Mouse (Mus musculus) embryo, embryonic 11.5 days (tissue): ENCODE data around the gene Myo10.
"Not testable (repeated sequence)": the region's sequence is repeated elsewhere in the genome, so short reads cannot be mapped to it uniquely, and the experiment has no call there.

Source experiments
- DNase-seq: peaks from one replicate; pipeline ENCODE4 v3.0.0-alpha.2; 2012; ENCODE audit warnings: low read depth, low spot score

Gene Myo10

DNA sequence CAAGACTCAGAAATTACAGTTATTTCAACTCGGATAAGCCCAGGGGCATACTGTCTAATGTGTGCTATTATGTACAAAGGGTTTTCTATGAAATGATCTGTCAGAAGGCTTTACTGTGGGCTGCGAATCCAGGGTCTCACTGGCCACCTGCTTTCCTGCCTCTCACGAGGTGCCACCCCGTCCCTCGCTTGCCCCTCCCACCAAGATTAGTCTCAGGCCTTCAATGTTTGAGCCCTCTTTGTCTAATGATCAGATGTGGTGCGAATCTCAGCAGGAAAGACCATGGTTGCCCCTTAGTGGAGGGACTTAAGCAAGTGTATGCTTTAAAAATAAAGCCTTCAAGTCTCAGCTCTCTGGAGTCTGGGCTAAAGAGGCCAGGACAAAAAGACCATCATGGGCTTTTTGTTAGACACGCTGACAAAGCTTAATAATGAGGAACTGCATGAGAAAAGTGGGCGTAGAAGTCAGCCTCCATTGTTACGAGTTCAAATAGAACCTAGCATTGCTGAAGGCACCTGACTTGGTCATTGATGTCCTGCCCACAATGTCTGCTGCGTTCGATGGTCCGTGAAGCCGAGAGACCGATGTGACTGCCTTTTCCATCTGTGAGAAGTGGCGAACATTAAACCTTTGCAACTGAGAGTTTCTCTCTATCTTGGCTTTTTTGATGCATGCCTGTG lies 67.9 kb downstream of the Myo10 start:
- DNase-seq = no peak

GRCm38 (mm10) chr15:25690746-25691105 lies 68.4 kb downstream of the Myo10 start:
- no peak for DNase-seq

- no peak for DNase-seq
Measured at GRCm38 (mm10) chr15:25692254-25692950, 70.1 kb downstream of the Myo10 start.

GRCm38 (mm10) chr15:25693708-25694107 lies 71.4 kb downstream of the Myo10 start:
- DNase-seq = no peak

- DNase-seq = no peak
Measured at GRCm38 (mm10) chr15:25694749-25695148, 72.4 kb downstream of the Myo10 start.

- no peak for DNase-seq
Measured at GRCm38 (mm10) chr15:25695253-25695652, 72.9 kb downstream of the Myo10 start.

DNA sequence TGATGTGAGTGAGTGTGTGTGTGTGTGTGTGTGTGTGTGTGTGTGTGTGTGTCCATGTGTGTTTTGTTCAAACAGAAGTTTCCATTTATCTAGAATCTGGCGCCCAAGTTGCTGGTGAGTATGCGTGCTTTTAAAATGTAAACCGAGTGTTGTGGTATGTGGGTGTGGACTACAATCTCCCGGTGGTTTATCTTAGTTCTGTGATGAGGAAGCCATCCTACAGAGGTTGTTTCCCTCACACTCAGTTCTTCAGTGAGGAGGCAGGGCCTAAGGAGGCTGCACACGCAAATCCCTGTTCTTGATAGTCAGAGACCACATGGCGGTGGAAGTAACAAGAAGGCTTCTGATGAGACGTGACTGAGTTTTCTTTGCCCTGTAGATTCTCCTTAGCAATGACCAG lies 73.6 kb downstream of the Myo10 start:
- DNase-seq = no peak

DNA sequence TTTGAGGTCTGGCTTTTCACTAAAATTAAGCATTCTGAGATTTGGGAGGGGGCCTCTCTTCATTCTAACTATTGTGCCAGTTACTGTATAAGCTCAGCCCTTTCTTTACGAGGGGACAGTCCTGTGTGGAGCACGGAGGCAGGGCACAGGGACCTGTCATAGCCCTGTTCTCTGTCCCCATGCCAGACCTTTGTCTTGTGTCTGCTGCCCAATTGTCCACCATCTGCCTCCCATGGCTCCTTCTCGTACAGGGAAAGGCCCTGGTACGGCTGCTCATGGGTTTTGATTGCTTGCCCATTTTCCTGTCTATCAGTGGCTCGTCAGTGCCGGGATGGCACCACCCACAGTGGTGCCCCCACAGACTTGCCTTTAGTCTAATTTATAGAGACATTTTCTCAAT lies 74.3 kb downstream of the Myo10 start:
- no peak for DNase-seq

GRCm38 (mm10) chr15:25699032-25699557 lies 76.8 kb downstream of the Myo10 start:
- DNase-seq = no peak

GRCm38 (mm10) chr15:25702602-25703001 lies 80.3 kb downstream of the Myo10 start:
- DNase-seq = no peak

- no peak for DNase-seq
Measured at GRCm38 (mm10) chr15:25704809-25705585, 82.7 kb downstream of the Myo10 start.

GRCm38 (mm10) chr15:25706874-25707554 lies 84.7 kb downstream of the Myo10 start:
- no peak for DNase-seq

GRCm38 (mm10) chr15:25707891-25708290 lies 85.6 kb downstream of the Myo10 start:
- no peak for DNase-seq

- DNase-seq = no peak
Measured at GRCm38 (mm10) chr15:25710876-25711275, 88.6 kb downstream of the Myo10 start.

DNA sequence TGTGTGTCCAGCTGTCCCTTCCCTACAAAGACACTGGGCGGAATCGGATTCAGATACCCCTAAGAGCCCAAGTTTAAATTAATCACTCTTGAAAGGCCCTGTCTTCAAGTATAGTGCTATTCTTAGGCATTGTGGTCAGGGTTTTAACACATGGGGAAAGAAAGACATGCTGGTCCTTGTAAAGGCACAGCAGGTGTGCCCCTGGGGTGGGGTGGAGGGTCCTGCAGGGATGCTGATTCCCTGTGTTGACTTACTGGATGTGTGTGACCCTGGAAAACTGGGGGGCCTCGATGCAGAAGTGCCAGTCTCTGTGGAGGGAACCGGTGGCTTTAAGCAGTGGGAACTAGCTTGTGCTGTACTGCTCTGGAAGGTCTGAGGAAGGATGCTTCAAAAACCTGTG lies 90.6 kb downstream of the Myo10 start:
- DNase-seq = no peak

DNA sequence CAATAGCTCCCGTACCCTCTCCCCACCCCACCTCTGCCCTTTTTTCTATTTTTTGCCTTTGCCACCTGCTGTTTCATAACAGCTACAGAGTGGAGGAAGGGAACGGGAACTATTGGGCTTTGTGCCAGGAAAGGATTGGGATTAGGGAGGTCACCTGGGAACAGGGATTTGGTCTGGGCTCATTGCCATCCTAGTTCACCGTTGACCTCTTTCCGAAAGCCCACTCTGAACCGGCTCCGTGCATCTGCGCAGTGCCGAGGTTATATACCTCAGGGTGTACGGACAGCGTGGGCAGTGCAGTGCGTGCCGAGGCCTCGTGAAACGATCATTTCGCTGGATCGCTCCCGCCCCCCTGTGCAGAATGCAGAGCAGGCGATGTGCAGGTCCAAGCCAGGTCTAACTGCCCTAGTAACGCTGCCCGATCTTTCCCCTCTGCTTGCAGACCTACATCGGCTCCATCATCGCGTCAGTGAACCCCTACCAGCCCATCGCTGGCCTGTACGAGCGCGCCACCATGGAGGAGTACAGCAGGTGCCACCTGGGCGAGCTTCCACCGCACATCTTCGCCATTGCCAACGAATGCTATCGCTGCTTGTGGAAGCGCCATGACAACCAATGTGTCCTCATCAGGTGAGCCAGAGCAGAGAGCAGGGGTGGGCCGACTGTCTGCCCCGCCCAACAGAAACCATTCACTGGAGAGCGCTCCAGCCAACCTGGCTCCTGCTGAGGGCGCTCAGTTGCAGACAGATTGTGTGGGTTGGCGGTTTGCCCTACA lies 91.4 kb downstream of the Myo10 start:
- DNase-seq = no peak

- DNase-seq = no peak
Measured at GRCm38 (mm10) chr15:25715218-25715995, 93.1 kb downstream of the Myo10 start.

DNA sequence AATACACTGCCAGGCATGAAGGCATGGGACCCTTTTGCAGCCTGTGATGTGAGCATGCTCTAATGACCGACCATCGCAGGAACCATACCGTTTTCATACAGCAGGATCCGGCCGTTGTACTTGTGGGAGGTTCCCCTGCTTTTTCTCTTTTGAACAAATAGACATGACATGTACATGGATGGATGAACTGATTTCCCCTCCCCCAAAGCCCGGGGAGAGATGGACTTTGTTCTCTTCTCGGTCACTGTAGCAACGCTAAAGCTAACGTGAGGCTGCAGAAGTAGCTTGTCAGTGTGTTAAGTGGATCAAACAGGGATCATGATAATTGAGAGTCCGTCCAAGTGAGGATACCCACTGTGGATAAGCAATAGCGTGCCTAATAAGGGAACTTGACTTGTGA lies 93.7 kb downstream of the Myo10 start:
- DNase-seq = no peak

DNA sequence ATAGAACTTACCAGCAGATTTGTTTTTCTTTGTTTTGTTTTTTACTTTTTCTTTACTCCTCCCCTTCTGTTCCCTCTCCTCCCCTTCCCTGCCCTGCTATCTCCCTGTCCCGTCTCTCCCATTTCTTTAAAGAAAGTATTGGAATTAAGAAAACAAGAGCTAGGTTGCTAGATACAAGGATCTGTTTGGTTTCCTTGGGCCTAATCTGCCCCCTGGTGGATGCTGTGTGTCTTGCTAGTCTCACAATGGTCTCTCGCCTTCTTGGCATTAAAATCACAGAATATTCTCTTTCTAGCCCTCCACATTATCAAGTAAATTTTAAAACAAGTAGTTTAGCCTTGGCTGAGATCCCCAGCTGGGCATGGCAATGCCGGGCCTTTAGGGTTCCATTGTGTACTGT lies 94.7 kb downstream of the Myo10 start:
- DNase-seq = peak; percentile 77

DNA sequence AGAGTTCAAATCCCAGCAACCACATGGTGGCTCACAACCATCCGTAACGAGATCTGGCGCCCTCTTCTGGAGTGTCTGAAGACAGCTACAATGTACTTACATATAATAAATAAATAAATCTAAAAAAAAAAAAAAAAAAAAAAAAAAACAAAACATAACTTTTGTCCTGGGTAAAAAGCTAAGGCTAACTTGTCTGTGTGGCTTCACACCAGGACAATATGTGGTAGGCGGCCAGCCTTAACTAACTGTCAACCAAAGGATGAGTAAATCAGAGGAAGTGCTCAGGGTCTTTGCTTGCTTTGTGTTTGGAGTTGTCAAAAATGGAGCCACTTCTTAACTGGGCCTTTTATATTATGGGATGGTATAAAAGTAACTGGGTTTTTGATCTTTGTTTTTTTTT lies 95.8 kb downstream of the Myo10 start:
- DNase-seq = not testable (repeated sequence)
